7 mouse cellular contexts compared by ENCODE assay signal in genomic region chr16:30390650-30391340, GRCm38 (mm10). TPM values are rescaled to one million over a fixed set of nuclear protein-coding genes. Genes with fewer than 3 reads are reported as not detected.
DNase-seq lines count a peak whose midpoint lies in the region; ATAC-seq and TF ChIP-seq lines count a peak whose summit lies in the region.

No protein-coding gene starts in this region.

- H3K4me1 ChIP-seq in bone marrow, adult 2 months (ENCODE audit: control insufficient read depth, insufficient read depth, low read length), result peaks cover 4% of the 10 kb centered on the region; the same call in 1 of the 2 replicates
- peaks cover 32% of the 10 kb centered on the region for H3K4me1 ChIP-seq in liver, embryonic 16.5 days (ENCODE audit: control insufficient read depth, low read depth, low read length)
- H3K4me1 ChIP-seq in embryonic facial prominence, embryonic 10.5 days, result peaks cover 26% of the 10 kb centered on the region

- H3K9me3 ChIP-seq in liver, embryonic 16.5 days (replicated peaks; ENCODE audit: control insufficient read depth, low read length), result no peaks in the 10 kb centered on the region
- H3K9me3 ChIP-seq in embryonic facial prominence, embryonic 10.5 days, result no peaks in the 10 kb centered on the region; the same call in 1 of the 2 replicates

- no peak for TF ChIP-seq POLR2A in bone marrow, adult 2 months (IDR thresholded peaks at IDR 0.05; ENCODE audit: borderline replicate concordance, control insufficient read depth, low read depth, low read length)

- DNase-seq in layer of hippocampus, adult 18-20 months (ENCODE audit: low spot score in 2 of 2), result peak; percentile 11 to 39
- no peak for DNase-seq in layer of hippocampus, adult 2 months (ENCODE audit: low spot score in 2 of 2)
- peak; percentile 58 for DNase-seq in MEL-GATA-1-ER (ENCODE audit: extremely low read depth, low read depth)
- DNase-seq in cerebellum, postnatal 25 days, result no peak
- DNase-seq in embryonic facial prominence, embryonic 10.5 days (ENCODE audit: low spot score), result no peak

- no peak overlapping the region for H3K4me2 ChIP-seq in liver, embryonic 16.5 days (ENCODE audit: low read depth, low read length)

- no peak for ATAC-seq in liver, embryonic 16.5 days (ENCODE audit: low read depth)

- no peak overlapping the region for H3K9ac ChIP-seq in liver, embryonic 16.5 days (ENCODE audit: low read depth, low read length)

- TF ChIP-seq CTCF in layer of hippocampus, adult 2 months (conservative IDR thresholded peaks at IDR 0.05), result no peak
- no peak for TF ChIP-seq CTCF in bone marrow, adult 2 months (IDR thresholded peaks at IDR 0.05; ENCODE audit: control insufficient read depth, insufficient read depth, low read length)

- H3K27me3 ChIP-seq in liver, embryonic 16.5 days (ENCODE audit: control insufficient read depth, insufficient read depth, low read depth, low read length), result no peaks in the 10 kb centered on the region
- H3K27me3 ChIP-seq in embryonic facial prominence, embryonic 10.5 days (replicated peaks; ENCODE audit: low read depth, poor library complexity, severe bottlenecking), result 0 out of 2 replicates have a peak, but pooled peaks cover 7% of the 10 kb centered on the region

- 69% methylated on average over 5 of the region's 5 CpGs for WGBS in bone marrow, adult 2 months
- WGBS in liver, embryonic 16.5 days (ENCODE audit: insufficient replicate concordance), result 62% methylated on average over 5 of the region's 5 CpGs
- WGBS in embryonic facial prominence, embryonic 10.5 days, result 93% methylated on average over 5 of the region's 5 CpGs

- no peak overlapping the region for H3K27ac ChIP-seq in layer of hippocampus, adult 2 months
- peak overlapping the region; percentile 80; the same call in 1 of the 2 replicates for H3K27ac ChIP-seq in bone marrow, adult 2 months (ENCODE audit: control insufficient read depth, insufficient read depth, low read depth, low read length, poor library complexity)
- peak overlapping the region; percentile 25; the same call in 1 of the 2 replicates for H3K27ac ChIP-seq in liver, embryonic 16.5 days (ENCODE audit: low read length)
- H3K27ac ChIP-seq in embryonic facial prominence, embryonic 10.5 days (replicated peaks), result no peak overlapping the region

- H3K36me3 ChIP-seq in liver, embryonic 16.5 days (ENCODE audit: control insufficient read depth, insufficient read depth), result no peaks in the 10 kb centered on the region
- peaks cover 11% of the 10 kb centered on the region for H3K36me3 ChIP-seq in embryonic facial prominence, embryonic 10.5 days (replicated peaks)

- H3K4me3 ChIP-seq in layer of hippocampus, adult 2 months, result no peak overlapping the region
- no peak overlapping the region for H3K4me3 ChIP-seq in bone marrow, adult 2 months (replicated peaks; ENCODE audit: control insufficient read depth, low read depth, low read length)
- no peak overlapping the region for H3K4me3 ChIP-seq in liver, embryonic 16.5 days (ENCODE audit: low read depth, low read length)
- no peak overlapping the region for H3K4me3 ChIP-seq in embryonic facial prominence, embryonic 10.5 days

RNA-seq across cellular contexts. Expression of gene Atp13a3, which starts 15.0 kb away (rescaled TPM):
- total RNA-seq in layer of hippocampus, adult 18-20 months (2021), result 10 to 100 TPM; 71.5 to 72.9 TPM
- total RNA-seq in layer of hippocampus, adult 2 months (2021), result 10 to 100 TPM; 68.2 to 72.4 TPM
- 20.0 and 24.2 TPM in 2 replicates for polyA plus RNA-seq in bone marrow, adult 2 months (2011; ENCODE audit: insufficient read depth, insufficient read length, low replicate concordance, missing spikeins)
- polyA plus RNA-seq in liver, embryonic 16.5 days (2015; fragmentation: Nextera tagmentation; extraction: Ambion mirVana), result 5.1 and 6.0 TPM in 2 replicates
- 10.3 and 11.4 TPM in 2 replicates for polyA plus RNA-seq in embryonic facial prominence, embryonic 10.5 days (2016; fragmentation: Nextera tagmentation; extraction: Ambion mirVana)

Comparison
In these comparisons a context has a peak if more than half of its experiments do, and no peak if none do; other contexts are left out.
1. DNase-seq: peak in layer of hippocampus, adult 18-20 months (2 of 2) and MEL-GATA-1-ER (single experiment); none in layer of hippocampus, adult 2 months (0 of 2), cerebellum, postnatal 25 days (0 of 2) and embryonic facial prominence, embryonic 10.5 days (single experiment).
2. H3K27ac ChIP-seq: peak in bone marrow, adult 2 months (single experiment) and liver, embryonic 16.5 days (single experiment); none in layer of hippocampus, adult 2 months (single experiment) and embryonic facial prominence, embryonic 10.5 days (single experiment).